Mouse (Mus musculus) liver, adult 2 months (tissue): Measurements from ENCODE around the gene Myrip.

ENCODE experiments used
- CTCF ChIP-seq: fragments of 200-500 bp; IDR thresholded peaks from 2 replicates; pipeline ENCODE4 v1.5.1; 2011; ENCODE audit warnings: low read depth, low read length, control low read depth
- POLR2A ChIP-seq: fragments of 200-500 bp; IDR thresholded peaks from 2 replicates; pipeline ENCODE4 v1.6.1; 2011; ENCODE audit warnings: low read length, control low read depth; ENCODE audit not compliant: insufficient read depth; ENCODE audit errors: extremely low read depth

- TF ChIP-seq CTCF (no peak), POLR2A (no peak)
Observed at GRCm38 (mm10) chr9:120438350-120438749, 137.0 kb downstream of the Myrip start.
